Mouse (Mus musculus) right cerebral cortex, adult 18-20 months (tissue): ENCODE data around the gene Apoo.
A peak's percentile ranks its signal among the peaks of the same experiment; 100 is the strongest.
"Not testable (repeated sequence)": the region's sequence is repeated elsewhere in the genome, so short reads cannot be mapped to it uniquely, and the experiment has no call there.

Source experiments
- DNase-seq: peaks from one replicate; pipeline ENCODE4 v3.0.0; 2022; ENCODE audit warnings: mixed read lengths

Apoo gene

DNA sequence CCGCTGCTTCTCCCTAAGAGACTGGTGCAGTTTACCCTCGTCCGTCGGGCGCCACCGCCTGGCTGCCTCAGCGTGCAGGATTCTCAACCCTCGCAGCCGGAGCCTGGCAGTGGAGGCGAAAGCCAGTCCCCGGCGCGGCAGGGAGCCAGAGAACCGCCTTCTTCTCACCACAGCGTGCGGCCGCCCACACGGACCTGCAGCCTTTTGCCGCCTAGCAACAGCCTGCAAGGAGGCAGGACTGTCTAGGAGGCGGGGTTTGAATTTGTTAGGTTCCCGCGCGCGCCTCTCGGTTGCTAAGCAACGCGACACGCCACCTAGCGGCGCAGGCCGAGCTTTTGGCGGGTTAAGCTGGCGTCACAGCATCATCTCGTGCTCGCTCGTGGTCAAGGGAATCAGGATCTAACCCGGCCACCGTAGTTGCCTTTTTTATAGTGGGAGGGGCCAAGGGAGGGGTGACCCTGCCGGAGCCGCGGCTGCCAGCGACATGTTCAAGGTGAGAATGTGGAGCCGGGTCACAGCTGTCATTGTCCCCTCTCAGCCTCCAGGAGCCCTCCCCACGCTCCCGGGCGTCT lies at the start of gene Apoo, which contains the start of gene Fam90a1b:
Apoo (plus strand) TSS at position 448 of the 572 bp plus-strand sequence.
Fam90a1b (minus strand) TSS at position 108 of the 572 bp plus-strand sequence.
- peak; percentile 97 for DNase-seq

- no peak for DNase-seq
Observed at GRCm38 (mm10) chrX:94321036-94321902, 45.6 kb upstream of the Apoo start.

DNA sequence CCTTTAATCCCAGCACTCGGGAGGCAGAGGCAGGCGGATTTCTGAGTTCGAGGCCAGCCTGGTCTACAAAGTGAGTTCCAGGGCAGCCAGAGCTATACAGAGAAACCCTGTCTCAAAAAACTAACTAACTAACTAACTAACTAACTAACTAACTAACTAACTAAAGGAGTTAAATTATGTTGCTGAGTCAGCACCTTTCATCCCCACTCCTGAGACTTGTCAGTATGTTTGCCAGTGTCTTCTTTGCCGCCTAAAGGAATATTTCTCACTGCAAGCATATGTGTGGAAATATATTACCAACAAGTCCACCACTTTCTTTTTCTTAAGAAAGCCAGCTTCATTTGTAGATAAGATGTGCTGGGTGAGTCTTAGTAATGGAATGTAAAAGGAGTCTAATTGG lies 23.3 kb upstream of the Apoo start:
- not testable (repeated sequence) for DNase-seq

- no peak for DNase-seq
Observed at GRCm38 (mm10) chrX:94365381-94365925, 1.5 kb upstream of the Apoo start.

GRCm38 (mm10) chrX:94366029-94366428 lies 888 bp upstream of the Apoo start:
- DNase-seq, result peak; percentile 5

DNA sequence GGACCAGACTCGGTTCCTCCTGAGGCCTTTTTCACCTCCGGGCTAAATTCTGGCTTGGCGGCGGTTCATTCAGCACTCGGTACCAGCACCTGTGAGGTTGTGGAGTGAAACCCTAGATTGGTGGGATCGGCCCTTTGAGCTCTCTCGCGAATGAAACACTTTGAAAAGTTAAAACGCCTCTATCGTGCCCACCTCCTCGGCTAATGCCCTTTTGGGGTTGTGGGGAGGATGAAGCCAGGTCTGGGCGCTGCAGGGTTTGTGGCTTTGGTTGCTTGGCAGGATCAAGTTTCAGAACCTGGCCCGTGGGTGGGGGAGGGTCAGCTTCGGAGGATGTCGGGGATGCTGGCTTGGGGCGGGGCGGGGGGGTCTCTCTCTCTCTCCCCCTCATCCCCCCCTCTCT lies 331 bp downstream of the Apoo start:
- no peak for DNase-seq

DNA sequence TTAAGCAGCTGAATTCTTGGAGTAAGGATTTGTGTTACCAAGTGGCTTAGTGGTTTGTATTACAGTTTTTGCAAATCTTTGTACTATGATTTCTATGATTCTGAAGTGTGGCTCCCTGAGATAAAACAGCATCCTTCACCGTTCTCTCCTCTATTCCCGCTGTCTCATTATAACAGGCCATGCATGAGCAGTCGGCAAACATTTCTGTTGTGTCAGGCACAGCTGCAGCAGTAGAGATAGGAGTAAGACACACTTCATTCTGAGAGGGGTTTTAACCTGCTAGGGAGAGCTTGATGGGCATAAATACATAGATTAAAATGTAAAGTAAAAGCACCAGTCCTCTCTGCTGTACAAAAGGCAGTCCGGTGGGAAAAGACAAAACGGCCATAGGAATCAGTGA lies 11.8 kb downstream of the Apoo start:
- no peak for DNase-seq

DNA sequence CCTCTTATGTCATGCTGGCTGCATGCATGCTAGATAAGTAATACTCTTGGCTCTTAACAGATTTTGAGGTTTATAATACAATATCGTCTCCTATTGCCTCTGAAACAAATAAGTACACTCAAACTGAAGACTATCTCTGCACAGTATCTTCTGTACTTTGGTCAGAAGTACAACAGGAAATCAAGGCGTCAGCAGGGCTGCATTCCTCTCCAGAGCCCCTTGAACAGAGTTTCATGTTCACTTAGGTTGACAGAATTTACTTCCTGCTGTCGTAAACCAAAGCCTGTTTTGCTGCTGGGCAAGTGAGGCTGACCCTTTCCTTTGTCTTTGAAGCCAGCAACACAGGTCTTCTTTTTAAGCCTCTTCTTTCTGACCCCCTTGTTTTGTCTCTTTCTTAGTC lies 42.1 kb downstream of the Apoo start:
- DNase-seq, result no peak

- no peak for DNase-seq
Observed at GRCm38 (mm10) chrX:94420210-94420609, 53.3 kb downstream of the Apoo start.

DNA sequence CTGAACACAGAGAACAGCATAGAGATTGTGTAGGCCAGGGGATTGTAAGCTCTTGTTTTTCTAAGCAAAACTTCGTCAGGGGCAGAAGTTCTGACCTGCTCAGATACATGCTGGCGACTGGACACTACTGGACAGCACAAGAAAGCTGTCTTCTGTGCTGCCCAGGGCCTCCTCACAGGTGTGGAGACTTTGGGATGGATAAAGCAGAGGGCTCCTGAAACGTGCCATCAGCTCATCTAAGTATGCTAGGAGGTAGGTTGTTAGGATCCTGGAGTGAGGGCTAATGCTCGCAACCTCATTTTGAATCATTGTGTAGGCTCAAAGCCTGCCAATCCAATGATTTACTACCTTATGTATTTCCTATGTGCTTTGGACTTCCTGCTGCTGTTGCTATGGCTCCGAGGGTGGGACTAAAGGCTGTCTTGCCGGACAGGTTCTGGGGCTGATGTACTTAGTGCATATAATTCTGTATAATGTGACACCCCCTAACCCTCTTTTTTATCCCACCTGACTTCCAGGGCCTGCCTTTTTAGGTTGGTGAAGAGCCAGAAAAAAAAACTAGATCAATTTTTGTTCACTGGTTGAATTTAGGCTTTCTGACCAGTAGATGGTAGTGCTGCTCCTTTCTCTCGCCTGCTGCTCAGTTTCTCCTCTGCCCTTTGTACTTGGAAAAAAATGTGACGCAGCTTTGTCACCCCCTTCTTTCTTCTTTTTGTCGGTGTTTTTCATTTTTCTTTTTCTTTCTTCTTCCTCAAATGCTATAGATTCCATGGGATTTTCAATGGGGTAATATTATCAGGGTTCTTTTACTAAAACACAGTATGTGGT lies 64.8 kb downstream of the Apoo start:
- peak; percentile 28 for DNase-seq

DNA sequence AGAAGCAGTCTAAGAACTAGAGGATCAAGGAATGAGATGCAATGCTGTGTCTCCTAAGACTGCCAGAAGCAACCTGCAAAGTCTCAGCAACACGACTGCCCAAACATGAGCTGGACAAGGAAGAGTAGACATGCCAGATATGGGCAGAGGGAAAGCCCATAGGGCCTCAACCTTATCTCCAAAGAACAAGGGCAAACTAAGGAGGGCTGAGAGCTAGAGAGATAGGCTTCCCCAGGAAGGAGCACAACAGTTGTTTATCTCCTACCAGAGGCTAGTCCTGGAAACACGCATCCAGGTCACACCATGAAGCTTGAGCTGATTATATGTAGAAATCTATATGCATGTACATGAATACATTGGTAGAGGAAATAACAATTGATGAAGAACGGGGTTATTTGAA lies 78.5 kb downstream of the Apoo start:
- DNase-seq, result not testable (repeated sequence)

GRCm38 (mm10) chrX:94446021-94446420 lies 79.1 kb downstream of the Apoo start:
- DNase-seq, result not testable (repeated sequence)

- DNase-seq, result not testable (repeated sequence)
Observed at GRCm38 (mm10) chrX:94450047-94450881, 83.3 kb downstream of the Apoo start.

GRCm38 (mm10) chrX:94459346-94459745 lies 92.4 kb downstream of the Apoo start:
- peak; percentile 9 for DNase-seq

- not testable (repeated sequence) for DNase-seq
Observed at GRCm38 (mm10) chrX:94461513-94461912, 94.6 kb downstream of the Apoo start.

- not testable (repeated sequence) for DNase-seq
Observed at GRCm38 (mm10) chrX:94462604-94463429, 95.9 kb downstream of the Apoo start.
